Mouse (Mus musculus): Measurements from ENCODE around the gene Plbd2.

Gene Plbd2

GRCm38 (mm10) chr5:120435731-120436501 lies 67.5 kb downstream of the Plbd2 start:
- no peak for DNase-seq

- no peak for DNase-seq
Observed at GRCm38 (mm10) chr5:120435006-120435681, 68.3 kb downstream of the Plbd2 start.

- no peak for DNase-seq
Observed at GRCm38 (mm10) chr5:120434231-120434735, 69.1 kb downstream of the Plbd2 start.
